Mouse (Mus musculus) stomach, embryonic 16.5 days (tissue): Measurements from ENCODE around the gene Atxn7l1. TPM values are rescaled to one million over a fixed set of nuclear protein-coding genes. Genes with fewer than 3 reads are reported as not detected.

Source experiments
- ATAC-seq: fragments of 200-750 bp; cut with Nextera tagmentation; 2 replicates; pipeline ENCODE4 v1.8.0; 2017; ENCODE audit warnings: moderate number of reproducible peaks, moderate TSS enrichment; ENCODE audit not compliant: insufficient read depth, low FRiP score
- H3K27ac ChIP-seq: fragments of 300-500 bp; sonication (generic); 2 replicates; pipeline ENCODE4 v1.5.1; 2014; ENCODE audit warnings: low read length
- H3K27me3 ChIP-seq: fragments of 300-500 bp; sonication (generic); 2 replicates; pipeline ENCODE4 v1.6.1; 2014; ENCODE audit warnings: low read length, control low read depth, mixed read lengths; ENCODE audit not compliant: control insufficient read depth, insufficient read depth
- H3K36me3 ChIP-seq: fragments of 300-500 bp; sonication (generic); 2 replicates; pipeline ENCODE4 v1.6.1; 2014; ENCODE audit warnings: low read length; ENCODE audit not compliant: control insufficient read depth, insufficient read depth
- H3K4me1 ChIP-seq: fragments of 300-500 bp; sonication (generic); 2 replicates; pipeline ENCODE4 v1.6.1; 2014; ENCODE audit warnings: low read length, control low read depth, mixed read lengths; ENCODE audit not compliant: control insufficient read depth, insufficient read depth
- H3K4me2 ChIP-seq: fragments of 300-500 bp; sonication (generic); 2 replicates; pipeline ENCODE4 v1.6.1; 2014; ENCODE audit warnings: low read depth, low read length, mixed read lengths
- H3K4me3 ChIP-seq: fragments of 300-500 bp; sonication (generic); replicated peaks from 2 replicates; pipeline ENCODE4 v1.5.1; 2014; ENCODE audit warnings: mild to moderate bottlenecking, low read length
- H3K9ac ChIP-seq: fragments of 300-500 bp; sonication (generic); 2 replicates; pipeline ENCODE4 v1.6.1; 2014; ENCODE audit warnings: low read length
- H3K9me3 ChIP-seq: fragments of 300-500 bp; sonication (generic); replicated peaks from 2 replicates; pipeline ENCODE4 v1.6.1; 2016; ENCODE audit warnings: low read length, control low read depth; ENCODE audit not compliant: control insufficient read depth
- WGBS: fragments of 180-500 bp; shearing (Covaris S2); extraction: QIAGEN DNeasy Blood & Tissue Kit; methylation state at CpG from one replicate; pipeline ENCODE4 v1.1.7; 2014; 5-methylcytosine and 5-hydroxymethylcytosine counted together
- polyA plus RNA-seq: library from polyadenylated mRNA; unstranded; fragments of >200 nt; fragmentation: Nextera tagmentation; extraction: Ambion mirVana; gene quantifications from 2 replicates; pipeline ENCODE4 v1.2.1, GENCODE M21; 2015

Gene Atxn7l1
- polyA plus RNA-seq, 1 experiment from 2014 or later: 13.3 TPM

- Histone ChIP-seq H3K4me3 (no peak overlapping the region), H3K27me3 (no peaks in the 10 kb centered on the region), H3K9ac (no peak overlapping the region), H3K9me3 (no peaks in the 10 kb centered on the region), H3K4me2 (no peak overlapping the region), H3K4me1 (peaks cover 18% of the 10 kb centered on the region), H3K36me3 (no peaks in the 10 kb centered on the region), H3K27ac (no peak overlapping the region)
- 69% methylated on average over 8 of the region's 8 CpGs for WGBS
- ATAC-seq: no peak; the same call in 1 of the 2 replicates
Observed at GRCm38 (mm10) chr12:33173720-33174141, 26.2 kb downstream of the Atxn7l1 start.

DNA sequence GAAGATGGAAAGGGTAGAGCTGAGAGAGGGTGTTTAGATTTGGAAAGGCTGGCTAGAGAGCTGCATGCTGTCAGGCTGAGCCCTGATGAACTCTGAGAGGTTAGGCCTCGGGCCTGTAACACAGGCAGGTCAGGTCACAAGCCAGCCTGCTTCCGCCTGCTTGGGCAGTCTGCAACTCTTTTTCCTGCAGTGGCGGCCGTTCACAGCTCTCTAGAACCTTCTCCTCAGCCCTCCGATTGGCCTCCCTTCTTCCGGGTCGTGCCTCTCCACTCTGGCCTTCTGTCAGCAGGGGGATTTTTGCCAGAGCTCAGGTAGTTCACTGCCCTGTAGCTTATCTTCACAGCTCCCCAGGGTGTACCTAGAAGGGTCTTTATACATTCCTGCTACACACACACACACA, 26.7 kb downstream of the Atxn7l1 start:
- Histone ChIP-seq H3K27ac (no peak overlapping the region), H3K36me3 (no peaks in the 10 kb centered on the region), H3K9me3 (no peaks in the 10 kb centered on the region), H3K27me3 (no peaks in the 10 kb centered on the region), H3K4me2 (no peak overlapping the region), H3K9ac (no peak overlapping the region), H3K4me1 (peaks cover 18% of the 10 kb centered on the region), H3K4me3 (no peak overlapping the region)
- no peak for ATAC-seq
- WGBS: 59% methylated on average over 7 of the region's 7 CpGs

DNA sequence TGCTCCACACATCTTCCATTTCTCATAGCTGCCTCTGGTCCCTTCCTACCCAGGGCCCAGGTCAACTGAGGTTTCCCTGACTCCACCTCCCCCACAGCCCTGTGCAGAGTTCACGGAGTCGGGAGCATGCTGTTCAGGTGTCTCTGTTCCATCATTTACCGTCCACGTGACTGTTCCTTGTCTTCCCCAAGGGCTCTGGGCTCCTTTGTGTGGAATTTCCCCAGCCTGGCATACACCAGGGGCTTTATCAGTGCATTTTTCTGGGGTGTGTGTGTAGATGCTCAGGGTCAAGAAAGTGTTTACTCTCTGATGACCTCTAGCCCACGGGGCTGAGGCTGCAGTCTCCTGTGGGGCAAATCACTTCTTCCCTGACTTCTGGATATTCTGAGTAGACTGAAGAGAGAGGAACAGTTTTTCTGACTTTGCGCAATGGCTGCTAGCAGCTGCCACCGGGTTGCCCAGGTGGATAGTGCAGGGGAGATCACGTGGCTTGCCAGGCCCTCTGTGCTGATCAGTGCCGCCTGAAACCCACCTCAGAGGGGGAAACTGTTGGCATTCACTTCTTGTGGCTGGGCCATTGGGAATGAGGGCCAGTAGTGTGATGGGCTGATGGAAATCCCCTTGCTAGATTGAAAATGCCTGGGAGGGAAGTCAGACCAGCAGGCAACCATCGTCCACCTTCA, 27.3 kb downstream of the Atxn7l1 start:
- no peak overlapping the region for H3K4me2 ChIP-seq
- 61% methylated on average over 10 of the region's 10 CpGs for WGBS
- H3K9me3 ChIP-seq: no peaks in the 10 kb centered on the region
- H3K36me3 ChIP-seq: no peaks in the 10 kb centered on the region
- H3K27me3 ChIP-seq: no peaks in the 10 kb centered on the region
- H3K4me3 ChIP-seq: no peak overlapping the region
- peaks cover 18% of the 10 kb centered on the region for H3K4me1 ChIP-seq
- no peak for ATAC-seq
- H3K27ac ChIP-seq: no peak overlapping the region
- no peak overlapping the region for H3K9ac ChIP-seq

- peaks cover 18% of the 10 kb centered on the region for H3K4me1 ChIP-seq
- no peaks in the 10 kb centered on the region for H3K9me3 ChIP-seq
- no peak overlapping the region for H3K27ac ChIP-seq
- H3K9ac ChIP-seq: peak overlapping the region; percentile 2; the same call in 1 of the 2 replicates
- WGBS: 13% methylated on average over 25 of the region's 25 CpGs
- no peaks in the 10 kb centered on the region for H3K27me3 ChIP-seq
- H3K4me3 ChIP-seq: peak overlapping the region; percentile 28
- no peaks in the 10 kb centered on the region for H3K36me3 ChIP-seq
- peak; percentile 76; the same call in 1 of the 2 replicates for ATAC-seq
- peak overlapping the region; percentile 62 for H3K4me2 ChIP-seq
Observed at GRCm38 (mm10) chr12:33175621-33176554, 28.4 kb downstream of the Atxn7l1 start.

- 47% methylated on average over 5 of the region's 5 CpGs for WGBS
- H3K4me3 ChIP-seq: peak overlapping the region; percentile 28; the same call in 1 of the 2 replicates
Observed at GRCm38 (mm10) chr12:33176555-33176900, 29.0 kb downstream of the Atxn7l1 start.

DNA sequence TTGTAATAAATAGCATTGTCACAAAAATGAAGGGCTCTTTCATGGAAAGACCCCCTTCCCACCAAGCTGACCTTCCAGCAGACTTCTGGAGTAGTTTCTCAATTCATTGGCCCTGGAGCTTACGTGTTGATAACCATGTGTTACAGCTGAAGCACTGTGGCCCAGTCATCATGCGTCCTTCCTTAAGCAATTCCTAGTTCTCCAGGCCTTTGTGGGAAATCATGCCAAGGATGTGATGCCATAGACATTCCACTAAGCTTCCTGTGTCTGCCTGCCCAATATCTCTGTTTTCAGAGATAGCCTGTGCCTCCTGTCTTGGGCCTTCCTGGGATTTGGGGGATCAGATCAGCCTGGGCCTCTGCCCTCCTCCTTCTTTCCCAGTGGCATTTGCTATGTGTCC, 32.9 kb downstream of the Atxn7l1 start:
- no peak for ATAC-seq
- WGBS: 89% methylated on average over 2 of the region's 2 CpGs
- Histone ChIP-seq H3K4me3 (no peak overlapping the region), H3K9me3 (no peaks in the 10 kb centered on the region), H3K36me3 (no peaks in the 10 kb centered on the region), H3K4me1 (peaks cover 15% of the 10 kb centered on the region; the same call in 1 of the 2 replicates), H3K27me3 (no peaks in the 10 kb centered on the region), H3K9ac (no peak overlapping the region), H3K4me2 (no peak overlapping the region), H3K27ac (no peak overlapping the region)

More at GRCm38 (mm10) chr12:33176555-33176900, 29.0 kb downstream of the Atxn7l1 start:
- H3K27ac ChIP-seq: no peak overlapping the region
- peak overlapping the region; percentile 62 for H3K4me2 ChIP-seq
- no peak for ATAC-seq
- no peak overlapping the region for H3K9ac ChIP-seq
- peaks cover 18% of the 10 kb centered on the region for H3K4me1 ChIP-seq
- no peaks in the 10 kb centered on the region for H3K36me3 ChIP-seq
- no peaks in the 10 kb centered on the region for H3K27me3 ChIP-seq
- H3K9me3 ChIP-seq: no peaks in the 10 kb centered on the region

GRCm38 (mm10) chr12:33181875-33182274, 34.4 kb downstream of the Atxn7l1 start:
- no peak overlapping the region for H3K27ac ChIP-seq
- H3K9ac ChIP-seq: no peak overlapping the region
- peaks cover 7% of the 10 kb centered on the region; the same call in 1 of the 2 replicates for H3K4me1 ChIP-seq
- H3K36me3 ChIP-seq: no peaks in the 10 kb centered on the region
- H3K4me2 ChIP-seq: no peak overlapping the region
- H3K27me3 ChIP-seq: no peaks in the 10 kb centered on the region
- ATAC-seq: no peak
- no peaks in the 10 kb centered on the region for H3K9me3 ChIP-seq
- H3K4me3 ChIP-seq: no peak overlapping the region
- 81% methylated on average over 4 of the region's 4 CpGs for WGBS

GRCm38 (mm10) chr12:33182428-33183137, 35.1 kb downstream of the Atxn7l1 start:
- no peak overlapping the region for H3K4me3 ChIP-seq
- H3K9me3 ChIP-seq: no peaks in the 10 kb centered on the region
- H3K36me3 ChIP-seq: no peaks in the 10 kb centered on the region
- H3K9ac ChIP-seq: no peak overlapping the region
- no peak overlapping the region for H3K27ac ChIP-seq
- no peak for ATAC-seq
- 78% methylated on average over 11 of the region's 11 CpGs for WGBS
- H3K4me2 ChIP-seq: no peak overlapping the region
- no peaks in the 10 kb centered on the region for H3K27me3 ChIP-seq
- H3K4me1 ChIP-seq: peaks cover 6% of the 10 kb centered on the region; the same call in 1 of the 2 replicates
